Mouse (Mus musculus): ENCODE data around the gene Ccdc126.

Gene Ccdc126

GRCm38 (mm10) chr6:49343737-49344469 lies 24.8 kb downstream of the Ccdc126 start:
- DNase-seq (ENCODE audit: low spot score), result no peak

- DNase-seq (ENCODE audit: low spot score), result no peak
These were observed 30.8 kb downstream of the Ccdc126 start for GRCm38 (mm10) chr6:49349826-49350225.

- peak; percentile 31 for DNase-seq (ENCODE audit: low spot score)
These were observed 35.5 kb downstream of the Ccdc126 start for GRCm38 (mm10) chr6:49354613-49355012.

GRCm38 (mm10) chr6:49355171-49355570 lies 36.1 kb downstream of the Ccdc126 start:
- peak; percentile 8 for DNase-seq (ENCODE audit: low spot score)

GRCm38 (mm10) chr6:49360420-49360819 lies 41.3 kb downstream of the Ccdc126 start:
- DNase-seq (ENCODE audit: low spot score), result no peak

GRCm38 (mm10) chr6:49367159-49368054 lies 48.3 kb downstream of the Ccdc126 start, which contains the start of gene Fam221a:
Fam221a (plus strand) TSS chr6:49367739.
- DNase-seq (ENCODE audit: low spot score), result peak; percentile 87

- no peak for DNase-seq (ENCODE audit: low spot score)
These were observed 49.1 kb downstream of the Ccdc126 start for GRCm38 (mm10) chr6:49368212-49368611.

GRCm38 (mm10) chr6:49372705-49373104 lies 53.6 kb downstream of the Ccdc126 start:
- DNase-seq (ENCODE audit: low spot score), result no peak

- DNase-seq (ENCODE audit: low spot score), result no peak
These were observed 54.9 kb downstream of the Ccdc126 start for GRCm38 (mm10) chr6:49373943-49374342.

GRCm38 (mm10) chr6:49378328-49378727 lies 59.3 kb downstream of the Ccdc126 start:
- no peak for DNase-seq (ENCODE audit: low spot score)

Data from T-cell, adult 2 months (primary cell).